Mouse (Mus musculus) embryonic fibroblast, embryonic 13.5 days (primary cell): ENCODE results near the gene Fcho1. TPM values are rescaled to one million over a fixed set of nuclear protein-coding genes. Genes with fewer than 3 reads are reported as not detected.
"Not testable (repeated sequence)": the region's sequence is repeated elsewhere in the genome, so short reads cannot be mapped to it uniquely, and the experiment has no call there.

Experiments
- H3K27ac ChIP-seq: 2 replicates; pipeline ENCODE4 v1.5.1; 2012; ENCODE audit warnings: low read length, control low read depth, inconsistent platforms; ENCODE audit not compliant: insufficient read depth
- H3K4me1 ChIP-seq: 2 replicates; pipeline ENCODE4 v1.6.1; 2011; ENCODE audit warnings: low read length; ENCODE audit not compliant: control insufficient read depth, insufficient read depth
- H3K4me3 ChIP-seq: 2 replicates; pipeline ENCODE4 v1.5.1; 2011; ENCODE audit warnings: mild to moderate bottlenecking, control low read depth, low read length; ENCODE audit not compliant: insufficient read depth
- CTCF ChIP-seq: IDR thresholded peaks from 2 replicates; pipeline ENCODE4 v1.5.1; 2011; ENCODE audit warnings: mild to moderate bottlenecking, control low read depth, low read length, moderate library complexity, borderline replicate concordance; ENCODE audit not compliant: insufficient read depth
- POLR2A ChIP-seq: IDR thresholded peaks from 2 replicates; pipeline ENCODE4 v1.6.1; 2011; ENCODE audit warnings: low read depth, mild to moderate bottlenecking, control low read depth, low read length, moderate library complexity
- polyA plus RNA-seq: library from polyadenylated mRNA; stranded (reverse); fragments of >200 nt; gene quantifications from 2 replicates; pipeline ENCODE4 v1.2.4, GENCODE M21; 2011; ENCODE audit warnings: low read depth; ENCODE audit not compliant: missing spikeins, insufficient read length

Gene Fcho1
- polyA plus RNA-seq, 1 experiment: not detected

- Histone ChIP-seq H3K27ac (no peak overlapping the region), H3K4me1 (no peaks in the 10 kb centered on the region), H3K4me3 (peak overlapping the region; percentile 28)
- no peak for TF ChIP-seq POLR2A
- no peak for TF ChIP-seq CTCF
These were observed 24.8 kb downstream of the Fcho1 start for GRCm38 (mm10) chr8:71700493-71701269.

- not testable (repeated sequence) for H3K4me3 ChIP-seq
These were observed 30.1 kb downstream of the Fcho1 start for GRCm38 (mm10) chr8:71695456-71695855.

GRCm38 (mm10) chr8:71693166-71694041 is 32.1 kb downstream of the Fcho1 start:
- Histone ChIP-seq H3K4me3 (no peak overlapping the region), H3K27ac (no peak overlapping the region), H3K4me1 (no peaks in the 10 kb centered on the region)
- TF ChIP-seq CTCF (no peak), POLR2A (no peak)

More at GRCm38 (mm10) chr8:71695456-71695855, 30.1 kb downstream of the Fcho1 start:
- H3K27ac ChIP-seq, H3K4me1 ChIP-seq: not testable (repeated sequence)

- Histone ChIP-seq H3K4me1 (no peaks in the 10 kb centered on the region), H3K27ac (no peak overlapping the region), H3K4me3 (no peak overlapping the region)
- TF ChIP-seq POLR2A (no peak), CTCF (no peak)
These were observed 33.0 kb downstream of the Fcho1 start for GRCm38 (mm10) chr8:71692509-71692908.

GRCm38 (mm10) chr8:71689028-71689427 is 36.5 kb downstream of the Fcho1 start, which contains the start of gene Insl3:
TSS of gene Insl3 (plus strand) at chr8:71689214.
- Histone ChIP-seq H3K27ac (no peak within 1 kb of the TSS), H3K4me3 (no peak within 1 kb of the TSS), H3K4me1 (no peaks in the 10 kb centered on the region)
- TF ChIP-seq POLR2A (no peak), CTCF (no peak)

GRCm38 (mm10) chr8:71687616-71688015 is 37.9 kb downstream of the Fcho1 start:
- H3K27ac ChIP-seq: no peak overlapping the region
- H3K4me3 ChIP-seq: no peak overlapping the region
- no peaks in the 10 kb centered on the region for H3K4me1 ChIP-seq
- TF ChIP-seq CTCF (no peak), POLR2A (no peak)

GRCm38 (mm10) chr8:71686143-71686734 is 39.3 kb downstream of the Fcho1 start:
- H3K4me1 ChIP-seq: peaks cover 2% of the 10 kb centered on the region; the same call in 1 of the 2 replicates
- H3K4me3 ChIP-seq: no peak overlapping the region
- no peak overlapping the region for H3K27ac ChIP-seq
- TF ChIP-seq POLR2A: no peak
- no peak for TF ChIP-seq CTCF

- no peak for TF ChIP-seq POLR2A
- peak; percentile 11; the same call in 1 of the 2 replicates for TF ChIP-seq CTCF
- Histone ChIP-seq H3K27ac (no peak overlapping the region), H3K4me3 (no peak overlapping the region), H3K4me1 (peaks cover 2% of the 10 kb centered on the region; the same call in 1 of the 2 replicates)
These were observed 39.9 kb downstream of the Fcho1 start for GRCm38 (mm10) chr8:71685573-71685972.

- TF ChIP-seq CTCF: no peak
- no peak for TF ChIP-seq POLR2A
- no peak overlapping the region for H3K27ac ChIP-seq
- peaks cover 2% of the 10 kb centered on the region; the same call in 1 of the 2 replicates for H3K4me1 ChIP-seq
- H3K4me3 ChIP-seq: no peak overlapping the region
These were observed 40.8 kb downstream of the Fcho1 start for GRCm38 (mm10) chr8:71684701-71685100.
